ENCODE assay signal across 8 mouse cellular contexts in the genomic region with DNA sequence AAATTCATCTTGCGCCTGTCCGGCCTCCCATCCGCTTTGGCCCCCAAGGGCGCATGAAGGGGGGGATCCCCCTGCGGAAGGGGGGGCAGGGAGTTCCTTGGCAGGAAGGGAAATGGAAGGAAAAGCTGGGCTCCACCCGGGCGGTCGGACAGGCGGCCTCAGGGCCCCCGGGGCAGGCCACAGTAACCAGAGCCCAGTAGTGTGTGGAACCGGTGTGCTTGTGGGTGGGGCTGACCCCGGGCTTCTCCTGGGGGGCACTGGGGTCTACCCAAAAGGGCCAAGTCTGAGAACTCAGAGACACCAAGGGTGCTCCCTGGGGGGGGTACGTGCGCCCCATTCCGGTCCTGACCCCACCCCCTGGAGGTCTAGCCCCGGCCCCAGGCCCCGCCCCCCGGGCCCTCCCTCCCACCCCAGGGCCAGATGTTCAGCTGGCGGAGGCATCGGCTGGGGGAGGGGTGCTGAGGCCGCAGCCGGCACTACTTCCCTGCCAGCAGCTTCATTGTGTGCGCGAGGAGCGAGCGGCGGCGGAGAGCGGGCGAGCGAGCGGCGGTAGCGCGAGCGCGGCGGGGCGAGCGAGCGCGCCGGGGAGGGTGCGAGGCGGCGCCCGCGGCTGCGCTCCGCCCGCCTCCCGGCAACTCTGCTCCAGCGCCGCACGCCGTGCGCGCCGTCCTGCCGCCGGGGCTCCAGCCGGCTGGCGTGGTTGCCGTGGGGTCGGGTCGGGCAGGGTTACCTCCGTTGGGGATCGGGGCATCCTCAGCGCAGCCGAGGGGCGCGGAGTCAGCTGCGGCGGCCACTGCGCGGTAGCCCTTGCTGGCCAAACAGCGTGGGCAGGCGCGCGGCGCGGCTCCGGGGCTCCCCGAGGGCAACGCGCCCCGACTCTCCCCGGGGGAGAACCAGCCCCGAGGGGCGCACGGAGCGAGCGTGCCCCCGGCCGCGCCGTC. TPM values are rescaled to one million over a fixed set of nuclear protein-coding genes. Genes with fewer than 3 reads are reported as not detected.
DNase-seq lines count a peak whose midpoint lies in the region; ATAC-seq lines count a peak whose summit lies in the region.

No protein-coding gene starts in this region.

- peak; percentile 91 for DNase-seq in NIH3T3 (ENCODE audit: low read depth)
- peak; percentile 31 for DNase-seq in c-Kit-positive CD71-positive TER-119-positive erythroid progenitor cells, embryonic 14.5 days (ENCODE audit: low spot score)
- DNase-seq in frontal cortex, postnatal 36 days (ENCODE audit: low spot score in 2 of 2), result peak; percentile 53 to 64
- DNase-seq in left cerebral cortex, postnatal 14 days (ENCODE audit: low spot score in 2 of 2), result peak; percentile 79 to 80
- DNase-seq in right cerebral cortex, postnatal 14 days, result peak; percentile 81

- peak; percentile 55 for ATAC-seq in hindbrain, embryonic 13.5 days (ENCODE audit: low FRiP score)
- ATAC-seq in erythroid progenitor cell, adult 5-6 weeks (replicated peaks; ENCODE audit: low FRiP score, poor library complexity, severe bottlenecking), result no peak

- intact Hi-C loops in left cerebral cortex, postnatal 14 days (cut with DNase I), result loop anchor here (5.0 kb wide), 1 partner anchor 74 kb away; the partner anchor contains the start of gene Mark2

- peak overlapping the region; percentile 98 for H3K27ac ChIP-seq in hindbrain, embryonic 13.5 days

- H3K27me3 ChIP-seq in hindbrain, embryonic 13.5 days, result no peaks in the 10 kb centered on the region
- H3K27me3 ChIP-seq in megakaryocyte, embryonic 14.5 days (replicated peaks), result peaks cover 13% of the 10 kb centered on the region

- peaks cover 27% of the 10 kb centered on the region for H3K36me3 ChIP-seq in hindbrain, embryonic 13.5 days
- H3K36me3 ChIP-seq in megakaryocyte, embryonic 14.5 days (replicated peaks; ENCODE audit: low read length), result peaks cover 33% of the 10 kb centered on the region

- H3K9ac ChIP-seq in hindbrain, embryonic 13.5 days, result peak overlapping the region; percentile 96

- H3K9me3 ChIP-seq in hindbrain, embryonic 13.5 days, result no peaks in the 10 kb centered on the region
- H3K9me3 ChIP-seq in megakaryocyte, embryonic 14.5 days, result 0 out of 2 replicates have a peak, but pooled peaks cover 3% of the 10 kb centered on the region

- WGBS in hindbrain, embryonic 13.5 days, result 1% methylated on average over 97 of the region's 97 CpGs

- H3K4me1 ChIP-seq in hindbrain, embryonic 13.5 days (replicated peaks), result peaks cover 76% of the 10 kb centered on the region
- H3K4me1 ChIP-seq in megakaryocyte, embryonic 14.5 days, result peaks cover 84% of the 10 kb centered on the region

- H3K4me2 ChIP-seq in hindbrain, embryonic 13.5 days, result peak overlapping the region; percentile 89

- H3K4me3 ChIP-seq in hindbrain, embryonic 13.5 days, result peak overlapping the region; percentile 89
- peak overlapping the region; percentile 97 for H3K4me3 ChIP-seq in megakaryocyte, embryonic 14.5 days (replicated peaks)

RNA-seq across cellular contexts. Expression of gene Rcor2, which starts 0.9 kb away (rescaled TPM):
- 30.2 and 32.0 TPM in 2 replicates for polyA plus RNA-seq in hindbrain, embryonic 13.5 days (2015; fragmentation: Nextera tagmentation; extraction: Ambion mirVana)
- total RNA-seq in left cerebral cortex, postnatal 14 days (2021), result 10 to 100 TPM; 15.7 to 16.3 TPM
- 206 and 356 TPM in 2 replicates for polyA plus RNA-seq in megakaryocyte, embryonic 14.5 days (2012; ENCODE audit: insufficient read depth, low replicate concordance)
- 2.2 TPM in 1 of 2 replicates, not detected in the other for total RNA-seq in erythroid progenitor cell, adult 5-6 weeks (2015; ENCODE audit: low replicate concordance)
- 0.53 TPM in 1 of 2 replicates, not detected in the other for total RNA-seq in erythroid progenitor cell, adult 5-6 weeks (2017; ENCODE audit: low replicate concordance)

RNA-seq across cellular contexts. Expression of gene Naa40, which starts 27.1 kb away (rescaled TPM):
- polyA plus RNA-seq in hindbrain, embryonic 13.5 days (2015; fragmentation: Nextera tagmentation; extraction: Ambion mirVana), result 65.3 and 66.6 TPM in 2 replicates
- total RNA-seq in left cerebral cortex, postnatal 14 days (2021), result 10 to 100 TPM; 34.4 to 35.7 TPM
- polyA plus RNA-seq in megakaryocyte, embryonic 14.5 days (2012; ENCODE audit: insufficient read depth, low replicate concordance), result 14.4 and 15.8 TPM in 2 replicates
- 35.6 and 47.2 TPM in 2 replicates for total RNA-seq in erythroid progenitor cell, adult 5-6 weeks (2015; ENCODE audit: low replicate concordance)
- 44.8 and 57.3 TPM in 2 replicates for total RNA-seq in erythroid progenitor cell, adult 5-6 weeks (2017; ENCODE audit: low replicate concordance)

RNA-seq across cellular contexts. Expression of gene Cox8a, which starts 50.6 kb away (rescaled TPM):
- polyA plus RNA-seq in hindbrain, embryonic 13.5 days (2015; fragmentation: Nextera tagmentation; extraction: Ambion mirVana), result 881 and 924 TPM in 2 replicates
- total RNA-seq in left cerebral cortex, postnatal 14 days (2021), result 1,000 to 10,000 TPM; 1,118 to 1,183 TPM
- 446 and 491 TPM in 2 replicates for polyA plus RNA-seq in megakaryocyte, embryonic 14.5 days (2012; ENCODE audit: insufficient read depth, low replicate concordance)
- total RNA-seq in erythroid progenitor cell, adult 5-6 weeks (2015; ENCODE audit: low replicate concordance), result 226 and 267 TPM in 2 replicates
- total RNA-seq in erythroid progenitor cell, adult 5-6 weeks (2017; ENCODE audit: low replicate concordance), result 106 and 241 TPM in 2 replicates

Comparison
In these comparisons a context has a peak if more than half of its experiments do, and no peak if none do; other contexts are left out.
1. DNase-seq: peak in every context shown above with its lines; median percentile 91 in NIH3T3; 81 in right cerebral cortex, postnatal 14 days; 80 in left cerebral cortex, postnatal 14 days; 58 in frontal cortex, postnatal 36 days; 31 in c-Kit-positive CD71-positive TER-119-positive erythroid progenitor cells, embryonic 14.5 days.
2. RNA of gene Rcor2, which starts 0.9 kb away (total RNA-seq): 15.7 to 16.3 TPM in left cerebral cortex, postnatal 14 days; 0.53 to 2.2 TPM in erythroid progenitor cell, adult 5-6 weeks; every median in the first group is over 4 times any median in the second.
3. RNA of gene Cox8a, which starts 50.6 kb away (total RNA-seq): 1,118 to 1,183 TPM in left cerebral cortex, postnatal 14 days; 106 to 267 TPM in erythroid progenitor cell, adult 5-6 weeks; every median in the first group is over 4 times any median in the second.